Mouse (Mus musculus) G1E (cell line): ENCODE results near the gene Erp27. TPM values are rescaled to one million over a fixed set of nuclear protein-coding genes. Genes with fewer than 3 reads are reported as not detected.
A peak's percentile ranks its signal among the peaks of the same experiment; 100 is the strongest.

Experiments
- ATAC-seq: 2 replicates; pipeline ENCODE4 v1.8.0; 2016; ENCODE audit warnings: mild to moderate bottlenecking; ENCODE audit not compliant: insufficient number of reproducible peaks, poor library complexity, low FRiP score, severe bottlenecking; ENCODE audit errors: extremely low read depth
- DNase-seq: peaks from one replicate; pipeline ENCODE4 v3.0.0; 2012; ENCODE audit warnings: low spot score
- H3K27me3 ChIP-seq: 2 replicates; pipeline ENCODE4 v1.6.1; 2012; ENCODE audit warnings: mild to moderate bottlenecking, low read length, inconsistent platforms; ENCODE audit not compliant: insufficient read depth
- H3K36me3 ChIP-seq: replicated peaks from 2 replicates; pipeline ENCODE3; 2012; ENCODE audit warnings: mild to moderate bottlenecking, inconsistent platforms
- H3K4me1 ChIP-seq: 2 replicates; pipeline ENCODE4 v1.6.1; 2012; ENCODE audit warnings: low read depth, low read length, inconsistent platforms, mixed read lengths; ENCODE audit not compliant: insufficient read depth
- H3K4me3 ChIP-seq: 2 replicates; pipeline ENCODE4 v1.5.1; 2012; ENCODE audit warnings: low read depth, mild to moderate bottlenecking, inconsistent platforms, low read length, moderate library complexity, mixed read lengths
- H3K9me3 ChIP-seq: replicated peaks from 2 replicates; pipeline ENCODE4 v1.6.1; 2012; ENCODE audit warnings: inconsistent platforms
- CTCF ChIP-seq: IDR thresholded peaks from 2 replicates; pipeline ENCODE4 v1.5.1; 2012; ENCODE audit warnings: low read depth, low read length, inconsistent platforms, mixed read lengths
- GATA1 ChIP-seq: IDR thresholded peaks from 2 replicates; pipeline ENCODE4 v1.6.1; 2012; ENCODE audit warnings: borderline replicate concordance, low read length, inconsistent platforms, mixed read lengths
- GATA2 ChIP-seq: IDR thresholded peaks from 2 replicates; pipeline ENCODE4 v1.6.1; 2012; ENCODE audit warnings: low read depth, low read length, inconsistent platforms, borderline replicate concordance
- POLR2AphosphoS5 ChIP-seq: IDR thresholded peaks from 2 replicates; pipeline ENCODE4 v1.6.1; 2012; ENCODE audit warnings: low read depth, low read length, inconsistent platforms; ENCODE audit not compliant: insufficient replicate concordance
- TAL1 ChIP-seq: conservative IDR thresholded peaks from 2 replicates; pipeline ENCODE4 v1.6.1; 2012; ENCODE audit warnings: low read depth, low read length, inconsistent platforms, mixed read lengths
- polyA plus RNA-seq: library from polyadenylated mRNA; stranded (reverse); fragments of >175 nt; gene quantifications from 2 replicates; pipeline ENCODE4 v1.2.3, GENCODE M21; 2012
- total RNA-seq, 2 experiments: library from RNA; stranded (forward) in 1 of 2; stranded (reverse) in 1 of 2; fragments of 200-1000 nt in 1 of 2; fragments of >200 nt in 1 of 2; fragmentation: Nextera tagmentation in 1 of 2; gene quantifications; 2 replicates each; pipeline ENCODE4 v1.2.3; 2014 to 2017

Erp27 gene
- total and polyA plus RNA-seq, 3 experiments = 0.87 TPM; not detected in 2

- Histone ChIP-seq H3K4me3 (no peak within 1 kb of the TSS), H3K27me3 (no peaks in the 10 kb centered on the region), H3K36me3 (peaks cover 67% of the 10 kb centered on the region), H3K4me1 (peaks cover 6% of the 10 kb centered on the region; the same call in 1 of the 2 replicates), H3K9me3 (no peaks in the 10 kb centered on the region)
- TF ChIP-seq TAL1 = no peak
- ATAC-seq (no peak), DNase-seq (no peak)
Observed at GRCm38 (mm10) chr6:136923532-136923931, 1.6 kb upstream of the Erp27 start, which contains the start of gene Pde6h. Gene Pde6h, plus strand, starts transcription at chr6:136923832.

- ATAC-seq (no peak), DNase-seq (no peak)
- H3K36me3 ChIP-seq = peaks cover 60% of the 10 kb centered on the region
- peaks cover 6% of the 10 kb centered on the region; the same call in 1 of the 2 replicates for H3K4me1 ChIP-seq
- H3K4me3 ChIP-seq = no peak overlapping the region
- H3K27me3 ChIP-seq = no peaks in the 10 kb centered on the region
- no peaks in the 10 kb centered on the region for H3K9me3 ChIP-seq
- TF ChIP-seq CTCF (no peak), GATA2 (no peak), POLR2AphosphoS5 (no peak), GATA1 (no peak), TAL1 (no peak)
Observed at GRCm38 (mm10) chr6:136922871-136923270, 891 bp upstream of the Erp27 start.

GRCm38 (mm10) chr6:136921601-136922000 lies 379 bp downstream of the Erp27 start:
- Histone ChIP-seq H3K4me3 (no peak overlapping the region), H3K36me3 (peaks cover 47% of the 10 kb centered on the region), H3K9me3 (no peaks in the 10 kb centered on the region), H3K27me3 (no peaks in the 10 kb centered on the region), H3K4me1 (peaks cover 6% of the 10 kb centered on the region; the same call in 1 of the 2 replicates)
- no peak for ATAC-seq
- DNase-seq = no peak
- no peak for TF ChIP-seq GATA2
- TF ChIP-seq POLR2AphosphoS5 = no peak
- TF ChIP-seq CTCF = no peak
- no peak for TF ChIP-seq GATA1
- no peak for TF ChIP-seq TAL1

GRCm38 (mm10) chr6:136920320-136921257 lies 1.4 kb downstream of the Erp27 start:
- Histone ChIP-seq H3K36me3 (peaks cover 37% of the 10 kb centered on the region), H3K4me1 (peaks cover 6% of the 10 kb centered on the region; the same call in 1 of the 2 replicates), H3K27me3 (no peaks in the 10 kb centered on the region), H3K4me3 (no peak overlapping the region), H3K9me3 (no peaks in the 10 kb centered on the region)
- DNase-seq = no peak
- ATAC-seq = peak; percentile 42
- no peak for TF ChIP-seq GATA1
- TF ChIP-seq GATA2 = no peak
- TF ChIP-seq TAL1 = no peak
- 0 out of 2 replicates have a peak, but pooled peaks have one; percentile 25 for TF ChIP-seq CTCF
- TF ChIP-seq POLR2AphosphoS5 = no peak

GRCm38 (mm10) chr6:136917885-136918284 lies 4.1 kb downstream of the Erp27 start:
- Histone ChIP-seq H3K9me3 (no peaks in the 10 kb centered on the region), H3K4me3 (no peak overlapping the region), H3K36me3 (peaks cover 11% of the 10 kb centered on the region), H3K4me1 (no peaks in the 10 kb centered on the region), H3K27me3 (no peaks in the 10 kb centered on the region)
- no peak for TF ChIP-seq POLR2AphosphoS5
- no peak for TF ChIP-seq CTCF
- no peak for TF ChIP-seq GATA2
- DNase-seq = no peak
- no peak for ATAC-seq

GRCm38 (mm10) chr6:136915721-136916395 lies 6.1 kb downstream of the Erp27 start:
- Histone ChIP-seq H3K9me3 (no peaks in the 10 kb centered on the region), H3K4me3 (no peak overlapping the region), H3K36me3 (no peaks in the 10 kb centered on the region), H3K4me1 (no peaks in the 10 kb centered on the region), H3K27me3 (no peaks in the 10 kb centered on the region)
- ATAC-seq (no peak), DNase-seq (no peak)
- no peak for TF ChIP-seq TAL1
- TF ChIP-seq GATA1 = no peak
- no peak for TF ChIP-seq CTCF
- no peak for TF ChIP-seq POLR2AphosphoS5
- no peak for TF ChIP-seq GATA2
